Mouse (Mus musculus): ENCODE data around the gene 4930518I15Rik.

GRCm38 (mm10) chr2:156857835-156858234 is at the start of gene 4930518I15Rik:
- TF ChIP-seq EP300 (IDR thresholded peaks at IDR 0.05): no peak
- no peak for TF ChIP-seq CTCF (IDR thresholded peaks at IDR 0.05)
